Mouse (Mus musculus) stomach, postnatal 0 days (tissue): ENCODE results near the gene Gm43517. TPM values are rescaled to one million over a fixed set of nuclear protein-coding genes. Genes with fewer than 3 reads are reported as not detected.
A peak's percentile ranks its signal among the peaks of the same experiment; 100 is the strongest.

Experiments
- ATAC-seq: fragments of 200-750 bp; cut with Nextera tagmentation; 2 replicates; pipeline ENCODE4 v1.8.0; 2017; ENCODE audit not compliant: low FRiP score, low TSS enrichment
- DNase-seq: peaks from one replicate; pipeline ENCODE4 v3.0.0-alpha.2; 2016; ENCODE audit warnings: low spot score
- H3K27ac ChIP-seq: fragments of 300-500 bp; sonication (generic); replicated peaks from 2 replicates; pipeline ENCODE4 v1.5.1; 2014; ENCODE audit warnings: mild to moderate bottlenecking, control low read depth
- H3K27me3 ChIP-seq: fragments of 300-500 bp; sonication (generic); 2 replicates; pipeline ENCODE4 v1.6.1; 2014; ENCODE audit warnings: low read length; ENCODE audit not compliant: control insufficient read depth, insufficient read depth
- H3K36me3 ChIP-seq: fragments of 300-500 bp; sonication (generic); 2 replicates; pipeline ENCODE4 v1.6.1; 2014; ENCODE audit warnings: low read length, mixed read lengths; ENCODE audit not compliant: control insufficient read depth, insufficient read depth
- H3K4me1 ChIP-seq: fragments of 300-500 bp; sonication (generic); replicated peaks from 2 replicates; pipeline ENCODE4 v1.6.1; 2014; ENCODE audit warnings: antibody characterized with exemption; ENCODE audit not compliant: control insufficient read depth, insufficient read depth
- H3K4me2 ChIP-seq: fragments of 300-500 bp; sonication (generic); replicated peaks from 2 replicates; pipeline ENCODE4 v1.6.1; 2014; ENCODE audit warnings: low read depth, mild to moderate bottlenecking, control low read depth, moderate library complexity
- H3K4me3 ChIP-seq: fragments of 300-500 bp; sonication (generic); 2 replicates; pipeline ENCODE4 v1.5.1; 2014; ENCODE audit warnings: low read depth, low read length, control low read depth
- H3K9ac ChIP-seq: fragments of 300-500 bp; sonication (generic); 2 replicates; pipeline ENCODE4 v1.6.1; 2014; ENCODE audit warnings: mild to moderate bottlenecking, low read length, control low read depth, mixed read lengths
- H3K9me3 ChIP-seq: fragments of 300-500 bp; sonication (generic); 2 replicates; pipeline ENCODE4 v1.6.1; 2016; ENCODE audit warnings: low read length; ENCODE audit not compliant: control insufficient read depth
- CTCF ChIP-seq: IDR thresholded peaks from 2 replicates; pipeline ENCODE4 v1.5.1; 2016; ENCODE audit warnings: antibody characterized with exemption, low read depth, mild to moderate bottlenecking, moderate library complexity
- EP300 ChIP-seq: optimal IDR thresholded peaks from 2 replicates; pipeline ENCODE3; 2016; ENCODE audit warnings: antibody characterized with exemption
- WGBS: fragments of 180-500 bp; shearing (Covaris S2); extraction: QIAGEN DNeasy Blood & Tissue Kit; methylation state at CpG from one replicate; pipeline ENCODE4 v1.1.7; 2014; 5-methylcytosine and 5-hydroxymethylcytosine counted together
- polyA plus RNA-seq: library from polyadenylated mRNA; unstranded; fragments of >200 nt; fragmentation: Nextera tagmentation; extraction: Ambion mirVana; gene quantifications from 2 replicates; pipeline ENCODE4 v1.2.1, GENCODE M21; 2015

Gene Gm43517
- polyA plus RNA-seq, 1 experiment from 2014 or later: not detected

- Histone ChIP-seq H3K27ac (no peak overlapping the region), H3K9ac (no peak overlapping the region), H3K36me3 (no peaks in the 10 kb centered on the region), H3K4me3 (peak overlapping the region; percentile 35), H3K4me2 (peak overlapping the region; percentile 46), H3K9me3 (no peaks in the 10 kb centered on the region), H3K4me1 (peaks cover 3% of the 10 kb centered on the region; the same call in 1 of the 2 replicates), H3K27me3 (peaks cover 41% of the 10 kb centered on the region)
- ATAC-seq (peak; percentile 63), DNase-seq (no peak)
- 3% methylated on average over 39 of the region's 67 CpGs for WGBS
- TF ChIP-seq CTCF: no peak
- no peak for TF ChIP-seq EP300
These were observed 1.3 kb upstream of the Gm43517 start for GRCm38 (mm10) chr12:49383521-49384133.

GRCm38 (mm10) chr12:49384295-49384875, 589 bp upstream of the Gm43517 start:
- WGBS: 0% methylated on average over 34 of the region's 66 CpGs
- Histone ChIP-seq H3K9me3 (no peaks in the 10 kb centered on the region), H3K4me1 (peaks cover 3% of the 10 kb centered on the region; the same call in 1 of the 2 replicates), H3K27me3 (peaks cover 40% of the 10 kb centered on the region), H3K4me3 (peak overlapping the region; percentile 17; the same call in 1 of the 2 replicates), H3K36me3 (no peaks in the 10 kb centered on the region), H3K4me2 (peak overlapping the region; percentile 46), H3K27ac (no peak overlapping the region), H3K9ac (no peak overlapping the region)
- TF ChIP-seq EP300 (no peak), CTCF (no peak)
- DNase-seq (no peak), ATAC-seq (no peak)

- H3K9me3 ChIP-seq: no peaks in the 10 kb centered on the region
- TF ChIP-seq EP300 (no peak), CTCF (no peak)
- no peak overlapping the region for H3K27ac ChIP-seq
- no peaks in the 10 kb centered on the region for H3K36me3 ChIP-seq
- H3K27me3 ChIP-seq: peaks cover 38% of the 10 kb centered on the region
- ATAC-seq: no peak; the same call in 1 of the 2 replicates
- 4% methylated on average over 23 of the region's 23 CpGs for WGBS
- H3K4me2 ChIP-seq: no peak overlapping the region
- H3K4me1 ChIP-seq: peaks cover 3% of the 10 kb centered on the region; the same call in 1 of the 2 replicates
- peak overlapping the region; percentile 17; the same call in 1 of the 2 replicates for H3K4me3 ChIP-seq
- DNase-seq: no peak
- H3K9ac ChIP-seq: no peak overlapping the region
These were observed 637 bp downstream of the Gm43517 start for GRCm38 (mm10) chr12:49385631-49385990.

GRCm38 (mm10) chr12:49386081-49386805, 1.3 kb downstream of the Gm43517 start:
- ATAC-seq (no peak), DNase-seq (no peak)
- Histone ChIP-seq H3K36me3 (no peaks in the 10 kb centered on the region), H3K4me3 (no peak overlapping the region), H3K27ac (no peak overlapping the region), H3K9me3 (no peaks in the 10 kb centered on the region), H3K4me2 (no peak overlapping the region), H3K27me3 (peaks cover 42% of the 10 kb centered on the region), H3K9ac (no peak overlapping the region), H3K4me1 (peaks cover 3% of the 10 kb centered on the region; the same call in 1 of the 2 replicates)
- TF ChIP-seq EP300: no peak
- TF ChIP-seq CTCF: no peak
- WGBS: 20% methylated on average over 10 of the region's 10 CpGs

- Histone ChIP-seq H3K4me2 (no peak overlapping the region), H3K4me1 (peaks cover 3% of the 10 kb centered on the region; the same call in 1 of the 2 replicates), H3K36me3 (no peaks in the 10 kb centered on the region), H3K27me3 (peaks cover 44% of the 10 kb centered on the region), H3K4me3 (no peak overlapping the region), H3K9ac (no peak overlapping the region), H3K27ac (no peak overlapping the region), H3K9me3 (no peaks in the 10 kb centered on the region)
- no peak for ATAC-seq
- no peak for TF ChIP-seq CTCF
- TF ChIP-seq EP300: no peak
- WGBS: 17% methylated on average over 2 of the region's 2 CpGs
- no peak for DNase-seq
These were observed 3.1 kb downstream of the Gm43517 start for GRCm38 (mm10) chr12:49387856-49388598.
